ENCODE assay signal across 25 mouse cellular contexts in the genomic region with DNA sequence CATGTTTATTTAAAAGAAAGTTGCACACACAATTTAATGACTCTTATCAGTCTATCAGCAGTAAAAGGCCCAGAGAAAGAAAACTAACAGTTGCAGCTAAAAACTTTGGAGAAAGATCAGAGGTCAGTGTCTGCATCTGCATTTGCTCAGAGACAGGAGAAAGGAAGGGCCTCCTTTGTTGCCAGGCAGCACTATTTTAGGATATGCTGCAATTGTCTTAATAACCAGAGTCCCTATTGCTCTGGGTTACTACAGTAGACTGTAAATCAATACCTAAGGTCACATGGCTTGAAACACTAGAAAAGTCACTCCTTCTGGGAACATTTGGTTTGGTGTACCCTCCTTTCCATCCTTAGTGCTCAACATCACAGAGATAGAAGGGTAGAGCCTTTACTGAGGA.
DNase-seq lines count a peak whose midpoint lies in the region; ATAC-seq and TF ChIP-seq lines count a peak whose summit lies in the region.
"Had no signal": no experiment of that assay in that cellular context is flagged by ENCODE, and none has a peak within 500 bp of the region (broad histone marks: within the 10 kb centered on the region; RNA-seq: fewer than 3 reads in every experiment).

No protein-coding gene starts in this region.

- no peak overlapping the region for H3ac ChIP-seq in myocyte (ENCODE audit: control insufficient read depth, insufficient read length)

- no peak overlapping the region for H3K4me2 ChIP-seq in embryonic facial prominence, embryonic 11.5 days (ENCODE audit: low read depth, low read length)
- no peak overlapping the region for H3K4me2 ChIP-seq in kidney, embryonic 15.5 days
- no peak overlapping the region for H3K4me2 ChIP-seq in myocyte (ENCODE audit: low read depth)
- H3K4me2 ChIP-seq: heart, embryonic 13.5 days; intestine, embryonic 15.5 days; limb, embryonic 15.5 days; liver, embryonic 13.5 days had no signal

- H3K27me3 ChIP-seq in embryonic facial prominence, embryonic 11.5 days (ENCODE audit: control insufficient read depth, insufficient read depth, low read length), result no peaks in the 10 kb centered on the region
- H3K27me3 ChIP-seq in embryonic facial prominence, embryonic 10.5 days (replicated peaks; ENCODE audit: low read depth, poor library complexity, severe bottlenecking), result no peaks in the 10 kb centered on the region
- H3K27me3 ChIP-seq in kidney, embryonic 15.5 days, result no peaks in the 10 kb centered on the region
- no peaks in the 10 kb centered on the region for H3K27me3 ChIP-seq in myocyte (ENCODE audit: control insufficient read depth, insufficient read depth, insufficient read length)
- H3K27me3 ChIP-seq: heart, embryonic 13.5 days; intestine, embryonic 15.5 days; limb, embryonic 15.5 days; liver, embryonic 13.5 days had no signal

- no peak overlapping the region for H3K4me3 ChIP-seq in embryonic facial prominence, embryonic 11.5 days (ENCODE audit: low read depth, low read length)
- no peak overlapping the region for H3K4me3 ChIP-seq in embryonic facial prominence, embryonic 10.5 days
- no peak overlapping the region for H3K4me3 ChIP-seq in kidney, embryonic 15.5 days (replicated peaks)
- no peak overlapping the region for H3K4me3 ChIP-seq in myocyte
- H3K4me3 ChIP-seq: heart, embryonic 13.5 days; intestine, embryonic 15.5 days; limb, embryonic 10.5 days; limb, embryonic 15.5 days; liver, embryonic 13.5 days had no signal

- H3K27ac ChIP-seq in embryonic facial prominence, embryonic 11.5 days (replicated peaks; ENCODE audit: low read depth, low read length), result no peak overlapping the region
- no peak overlapping the region; the same call in 1 of the 2 replicates for H3K27ac ChIP-seq in embryonic facial prominence, embryonic 10.5 days (replicated peaks)
- peak overlapping the region; percentile 9; the same call in 1 of the 2 replicates for H3K27ac ChIP-seq in kidney, embryonic 15.5 days
- H3K27ac ChIP-seq: heart, embryonic 13.5 days; intestine, embryonic 15.5 days; limb, embryonic 10.5 days; limb, embryonic 15.5 days; liver, embryonic 13.5 days; macrophage had no signal

- H3K4me1 ChIP-seq in embryonic facial prominence, embryonic 11.5 days (ENCODE audit: control insufficient read depth, insufficient read depth, low read length), result no peaks in the 10 kb centered on the region
- H3K4me1 ChIP-seq in embryonic facial prominence, embryonic 10.5 days, result peaks cover 4% of the 10 kb centered on the region; the same call in 1 of the 2 replicates
- peaks cover 4% of the 10 kb centered on the region for H3K4me1 ChIP-seq in kidney, embryonic 15.5 days
- H3K4me1 ChIP-seq: heart, embryonic 13.5 days; intestine, embryonic 15.5 days; limb, embryonic 15.5 days; liver, embryonic 13.5 days had no signal

- no peaks in the 10 kb centered on the region for H3K36me3 ChIP-seq in embryonic facial prominence, embryonic 11.5 days (replicated peaks; ENCODE audit: control insufficient read depth, insufficient read depth, low read depth, low read length)
- no peaks in the 10 kb centered on the region for H3K36me3 ChIP-seq in embryonic facial prominence, embryonic 10.5 days (replicated peaks)
- no peaks in the 10 kb centered on the region for H3K36me3 ChIP-seq in kidney, embryonic 15.5 days
- no peaks in the 10 kb centered on the region for H3K36me3 ChIP-seq in myocyte (ENCODE audit: control insufficient read depth, insufficient read depth)
- H3K36me3 ChIP-seq: G1E; heart, embryonic 13.5 days; intestine, embryonic 15.5 days; limb, embryonic 10.5 days; limb, embryonic 15.5 days; liver, embryonic 13.5 days had no signal

- no peak for TF ChIP-seq POLR2A in myocyte (IDR thresholded peaks at IDR 0.05; ENCODE audit: insufficient read length, low read depth)

- H3K9me3 ChIP-seq in embryonic facial prominence, embryonic 11.5 days (replicated peaks; ENCODE audit: control insufficient read depth, low read length), result no peaks in the 10 kb centered on the region
- no peaks in the 10 kb centered on the region for H3K9me3 ChIP-seq in embryonic facial prominence, embryonic 10.5 days
- H3K9me3 ChIP-seq in kidney, embryonic 15.5 days (replicated peaks), result no peaks in the 10 kb centered on the region
- H3K9me3 ChIP-seq: G1E; heart, embryonic 13.5 days; intestine, embryonic 15.5 days; limb, embryonic 10.5 days; limb, embryonic 15.5 days; liver, embryonic 13.5 days had no signal

- no peak overlapping the region for H3K9ac ChIP-seq in embryonic facial prominence, embryonic 11.5 days (replicated peaks; ENCODE audit: low read length)
- no peak overlapping the region for H3K9ac ChIP-seq in kidney, embryonic 15.5 days
- H3K9ac ChIP-seq: forebrain, postnatal 0 days; heart, embryonic 13.5 days; intestine, embryonic 15.5 days; limb, embryonic 15.5 days; liver, embryonic 13.5 days had no signal

- peak; percentile 9 for DNase-seq in embryonic facial prominence, embryonic 11.5 days (ENCODE audit: low spot score)
- DNase-seq in embryonic facial prominence, embryonic 10.5 days (ENCODE audit: low spot score), result no peak
- DNase-seq in kidney, postnatal 14 days, result no peak
- DNase-seq in lung, postnatal 25 days (ENCODE audit: low spot score), result peak; percentile 0
- DNase-seq in lung, adult 18-20 months, result no peak
- DNase-seq in right cerebral cortex, postnatal 25 days, result no peak
- DNase-seq: adrenal gland, adult 8-10 months; cerebellum, adult 8-10 months; forebrain, postnatal 0 days; gastrocnemius, postnatal 10 days; heart, postnatal 10 days; kidney, adult 9 months; layer of hippocampus, adult 9-11 months; liver, embryonic 13.5 days; lung, adult 2 months had no signal

- no peaks in the 10 kb centered on the region for H3K79me2 ChIP-seq in myocyte (ENCODE audit: control insufficient read depth, insufficient read depth)

- no peak for ATAC-seq in embryonic facial prominence, embryonic 11.5 days (replicated peaks; ENCODE audit: insufficient number of reproducible peaks, low FRiP score, low TSS enrichment, low read depth)
- ATAC-seq in kidney, embryonic 15.5 days (replicated peaks; ENCODE audit: low FRiP score), result 0 out of 2 replicates have a peak, but pooled peaks have one; percentile 60
- ATAC-seq: forebrain, postnatal 0 days; hindbrain, embryonic 16.5 days; intestine, embryonic 15.5 days; midbrain, embryonic 16.5 days had no signal

TF ChIP-seq in myocyte, 11 proteins besides CTCF, POLR2A, EP300 and RAD21:
- TF ChIP-seq USF1 (IDR thresholded peaks at IDR 0.05; ENCODE audit: low read depth), result peak; percentile 25
- TF ChIP-seq MYOG (IDR thresholded peaks at IDR 0.05; ENCODE audit: control insufficient read depth in 1 of 3, insufficient read depth in 1 of 3, insufficient read length in 2 of 3, low read depth in 2 of 3), result no peak

Comparison
In these comparisons a context has a peak if more than half of its experiments do, and no peak if none do; other contexts are left out.
1. DNase-seq: peak in embryonic facial prominence, embryonic 11.5 days (single experiment) and lung, postnatal 25 days (single experiment); none in embryonic facial prominence, embryonic 10.5 days (single experiment), kidney, postnatal 14 days (single experiment), lung, adult 18-20 months (0 of 2) and right cerebral cortex, postnatal 25 days (single experiment).